Mouse (Mus musculus) spleen, adult 18-20 months (tissue): ENCODE data around the gene Setd5.

Experiments used
- DNase-seq, 2 experiments: peaks; one replicate each; pipeline ENCODE4 v3.0.0; 2022; ENCODE audit warnings: mixed read lengths in 2 of 2

Setd5 gene

DNA sequence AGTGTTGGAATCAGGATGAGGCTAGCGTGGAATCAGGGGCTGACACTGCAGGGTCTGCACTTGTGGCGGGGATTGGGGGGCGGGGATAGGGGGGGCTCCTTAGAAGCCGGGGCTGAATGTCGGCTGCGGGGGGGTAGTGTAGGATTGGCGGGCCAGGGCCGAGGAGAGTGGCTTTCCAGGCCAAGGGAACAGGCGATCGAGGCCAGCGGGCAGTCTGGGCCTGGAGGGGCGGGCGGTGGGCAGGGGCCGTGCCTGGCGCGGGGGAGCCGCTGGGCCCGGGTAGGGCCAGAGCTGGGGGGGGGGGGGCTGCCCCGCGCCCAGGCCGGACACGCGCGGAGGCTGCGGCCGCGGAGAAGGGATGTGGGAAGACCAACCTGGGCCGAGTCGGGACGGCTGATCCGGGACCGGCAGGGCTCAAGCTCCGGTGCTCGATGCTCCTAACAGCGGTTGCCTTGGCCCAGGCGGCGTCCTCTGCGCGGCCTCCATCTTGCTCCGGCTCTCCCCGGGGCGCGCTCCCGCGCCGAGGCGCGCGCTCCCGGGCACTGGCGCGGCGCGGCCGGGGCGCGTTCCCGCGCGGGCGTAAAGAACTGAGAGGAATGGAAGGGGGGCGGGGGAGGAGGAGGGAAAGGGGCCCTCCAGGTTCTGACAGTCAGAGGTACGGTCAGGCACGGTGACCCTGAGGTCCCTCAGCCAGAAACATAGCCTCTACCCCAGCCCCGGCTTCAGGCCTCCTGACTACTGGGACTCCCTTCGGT, 117.9 kb downstream of the Setd5 start, which contains the start of gene Lhfpl4:
Gene Lhfpl4 (minus strand): TSS at position 544 of the 755 bp plus-strand sequence.
- no peak for DNase-seq

- DNase-seq: no peak
Measured at GRCm38 (mm10) chr6:113195596-113195992, 118.4 kb downstream of the Setd5 start.
